Mouse (Mus musculus): ENCODE data around the gene Sh3pxd2a. TPM values are rescaled to one million over a fixed set of nuclear protein-coding genes. Genes with fewer than 3 reads are reported as not detected.

The Sh3pxd2a gene
- polyA plus RNA-seq, 1 experiment: 47.6 TPM

DNA sequence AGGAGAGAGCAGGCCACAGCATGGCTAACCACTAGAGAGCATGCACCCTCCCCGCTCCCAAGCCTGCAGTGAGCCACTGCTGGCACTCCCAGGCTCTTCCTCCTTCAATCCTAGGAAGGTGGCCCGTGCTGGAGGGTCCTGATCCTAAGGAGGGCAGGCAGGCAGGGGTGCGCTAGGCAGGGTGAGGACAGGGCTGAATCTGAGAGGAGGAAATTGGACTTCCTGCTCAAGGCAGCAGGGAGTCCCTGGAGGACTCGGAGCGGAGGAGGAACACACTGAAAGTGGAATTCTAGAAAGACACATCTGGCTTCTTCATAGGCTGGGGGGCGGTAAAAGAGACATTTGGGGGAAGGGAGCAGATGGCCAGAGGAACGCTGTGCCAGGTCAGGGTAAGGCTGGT, 55.5 kb downstream of the Sh3pxd2a start:
- TF ChIP-seq CTCF (IDR thresholded peaks at IDR 0.05; ENCODE audit: low read depth, low read length): no peak
- no peak for TF ChIP-seq EP300 (IDR thresholded peaks at IDR 0.05; ENCODE audit: insufficient read depth, low read depth, low read length)
- no peak for TF ChIP-seq POLR2A (IDR thresholded peaks at IDR 0.05; ENCODE audit: insufficient read depth, low read length)
- Histone ChIP-seq H3K9me3 (replicated peaks; ENCODE audit: control insufficient read depth, insufficient read depth, low read length, poor library complexity, severe bottlenecking) (no peaks in the 10 kb centered on the region), H3K4me3 (ENCODE audit: low read depth, low read length) (no peak overlapping the region), H3K4me1 (ENCODE audit: control insufficient read depth, insufficient read depth, low read length) (no peaks in the 10 kb centered on the region), H3K36me3 (ENCODE audit: control insufficient read depth, insufficient read depth, low read length, poor library complexity, severe bottlenecking) (no peaks in the 10 kb centered on the region), H3K9ac (ENCODE audit: low read depth, poor library complexity, severe bottlenecking) (no peak overlapping the region), H3K27ac (ENCODE audit: insufficient read depth, low read length) (no peak overlapping the region), H3K27me3 (ENCODE audit: control insufficient read depth, insufficient read depth, low read length, poor library complexity, severe bottlenecking) (no peaks in the 10 kb centered on the region)

DNA sequence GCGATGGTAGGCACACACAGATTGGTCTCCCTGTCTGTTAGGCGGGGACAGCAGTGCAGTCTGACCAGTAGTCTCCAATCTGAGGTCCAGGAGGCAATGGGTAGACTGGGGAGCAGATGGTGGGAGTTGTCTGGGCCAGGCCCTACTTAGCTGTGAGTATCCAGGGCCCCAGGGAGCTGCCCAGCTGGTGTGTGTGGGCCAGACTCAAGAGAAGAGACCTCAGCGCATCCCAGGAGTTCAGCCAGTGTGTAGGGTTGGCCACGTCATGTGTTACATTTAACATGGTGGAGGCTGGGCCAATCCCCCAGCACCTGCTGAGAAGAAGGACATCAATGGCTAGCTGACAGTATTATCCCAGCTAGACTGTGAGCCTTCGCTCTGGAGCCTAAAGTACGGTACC, 56.9 kb downstream of the Sh3pxd2a start:
- H3K27me3 ChIP-seq (ENCODE audit: control insufficient read depth, insufficient read depth, low read length, poor library complexity, severe bottlenecking): no peaks in the 10 kb centered on the region
- H3K4me3 ChIP-seq (ENCODE audit: low read depth, low read length): no peak overlapping the region
- no peaks in the 10 kb centered on the region for H3K9me3 ChIP-seq (replicated peaks; ENCODE audit: control insufficient read depth, insufficient read depth, low read length, poor library complexity, severe bottlenecking)
- H3K27ac ChIP-seq (ENCODE audit: insufficient read depth, low read length): no peak overlapping the region
- H3K4me1 ChIP-seq (ENCODE audit: control insufficient read depth, insufficient read depth, low read length): peaks cover 6% of the 10 kb centered on the region
- TF ChIP-seq POLR2A (IDR thresholded peaks at IDR 0.05; ENCODE audit: insufficient read depth, low read length): no peak
- no peak for TF ChIP-seq EP300 (IDR thresholded peaks at IDR 0.05; ENCODE audit: insufficient read depth, low read depth, low read length)
- no peak for TF ChIP-seq CTCF (IDR thresholded peaks at IDR 0.05; ENCODE audit: low read depth, low read length)
- no peaks in the 10 kb centered on the region for H3K36me3 ChIP-seq (ENCODE audit: control insufficient read depth, insufficient read depth, low read length, poor library complexity, severe bottlenecking)
- no peak overlapping the region for H3K9ac ChIP-seq (ENCODE audit: low read depth, poor library complexity, severe bottlenecking)

DNA sequence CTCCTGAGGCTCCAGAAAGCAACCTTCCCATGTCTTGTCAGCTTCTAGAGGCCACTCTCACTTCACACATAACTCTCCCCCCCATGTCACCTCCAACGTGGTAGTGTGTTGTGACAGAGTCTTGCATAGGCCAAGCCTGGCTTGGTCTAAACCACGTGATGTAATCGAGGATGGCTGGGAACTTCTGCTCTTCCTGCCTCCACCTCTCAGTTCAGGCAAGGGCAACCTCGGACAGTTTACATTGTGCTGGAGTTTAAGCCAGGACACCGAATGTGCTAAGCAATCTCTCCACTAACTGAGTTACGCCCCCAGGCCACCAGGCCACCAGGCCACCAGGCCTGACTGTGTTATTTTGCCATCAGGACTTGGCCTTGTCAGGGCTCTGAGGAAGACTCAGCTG, 57.7 kb downstream of the Sh3pxd2a start:
- no peaks in the 10 kb centered on the region for H3K9me3 ChIP-seq (replicated peaks; ENCODE audit: control insufficient read depth, insufficient read depth, low read length, poor library complexity, severe bottlenecking)
- no peaks in the 10 kb centered on the region for H3K27me3 ChIP-seq (ENCODE audit: control insufficient read depth, insufficient read depth, low read length, poor library complexity, severe bottlenecking)
- H3K27ac ChIP-seq (ENCODE audit: insufficient read depth, low read length): no peak overlapping the region
- H3K9ac ChIP-seq (ENCODE audit: low read depth, poor library complexity, severe bottlenecking): no peak overlapping the region
- no peak overlapping the region for H3K4me3 ChIP-seq (ENCODE audit: low read depth, low read length)
- TF ChIP-seq CTCF (IDR thresholded peaks at IDR 0.05; ENCODE audit: low read depth, low read length) (no peak), EP300 (IDR thresholded peaks at IDR 0.05; ENCODE audit: insufficient read depth, low read depth, low read length) (no peak), POLR2A (IDR thresholded peaks at IDR 0.05; ENCODE audit: insufficient read depth, low read length) (no peak)
- peaks cover 6% of the 10 kb centered on the region for H3K4me1 ChIP-seq (ENCODE audit: control insufficient read depth, insufficient read depth, low read length)
- no peaks in the 10 kb centered on the region for H3K36me3 ChIP-seq (ENCODE audit: control insufficient read depth, insufficient read depth, low read length, poor library complexity, severe bottlenecking)

DNA sequence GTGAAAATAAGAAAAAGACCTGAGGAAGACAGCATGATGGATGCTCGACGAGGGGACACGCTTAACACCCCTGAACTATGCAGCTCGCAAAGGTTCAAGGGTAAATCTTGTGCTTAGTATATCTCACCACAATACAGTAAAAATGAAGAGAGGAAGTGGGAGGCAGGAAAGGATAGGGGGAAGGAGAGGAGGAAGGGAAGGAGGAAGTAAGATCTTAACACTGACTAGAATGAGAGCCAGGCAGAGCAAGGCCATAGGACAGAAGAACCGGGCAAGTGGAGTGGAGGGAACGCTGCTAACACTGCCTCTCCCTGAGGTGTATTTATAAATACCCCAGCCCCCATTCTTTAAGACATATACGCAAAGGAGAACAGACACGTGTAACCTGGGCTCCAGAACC, 58.7 kb downstream of the Sh3pxd2a start:
- H3K4me1 ChIP-seq (ENCODE audit: control insufficient read depth, insufficient read depth, low read length): peaks cover 8% of the 10 kb centered on the region
- TF ChIP-seq EP300 (IDR thresholded peaks at IDR 0.05; ENCODE audit: insufficient read depth, low read depth, low read length): no peak
- TF ChIP-seq POLR2A (IDR thresholded peaks at IDR 0.05; ENCODE audit: insufficient read depth, low read length): no peak
- no peak for TF ChIP-seq CTCF (IDR thresholded peaks at IDR 0.05; ENCODE audit: low read depth, low read length)
- H3K27ac ChIP-seq (ENCODE audit: insufficient read depth, low read length): no peak overlapping the region
- no peaks in the 10 kb centered on the region for H3K36me3 ChIP-seq (ENCODE audit: control insufficient read depth, insufficient read depth, low read length, poor library complexity, severe bottlenecking)
- H3K9ac ChIP-seq (ENCODE audit: low read depth, poor library complexity, severe bottlenecking): no peak overlapping the region
- H3K27me3 ChIP-seq (ENCODE audit: control insufficient read depth, insufficient read depth, low read length, poor library complexity, severe bottlenecking): no peaks in the 10 kb centered on the region
- no peak overlapping the region for H3K4me3 ChIP-seq (ENCODE audit: low read depth, low read length)
- H3K9me3 ChIP-seq (replicated peaks; ENCODE audit: control insufficient read depth, insufficient read depth, low read length, poor library complexity, severe bottlenecking): no peaks in the 10 kb centered on the region

DNA sequence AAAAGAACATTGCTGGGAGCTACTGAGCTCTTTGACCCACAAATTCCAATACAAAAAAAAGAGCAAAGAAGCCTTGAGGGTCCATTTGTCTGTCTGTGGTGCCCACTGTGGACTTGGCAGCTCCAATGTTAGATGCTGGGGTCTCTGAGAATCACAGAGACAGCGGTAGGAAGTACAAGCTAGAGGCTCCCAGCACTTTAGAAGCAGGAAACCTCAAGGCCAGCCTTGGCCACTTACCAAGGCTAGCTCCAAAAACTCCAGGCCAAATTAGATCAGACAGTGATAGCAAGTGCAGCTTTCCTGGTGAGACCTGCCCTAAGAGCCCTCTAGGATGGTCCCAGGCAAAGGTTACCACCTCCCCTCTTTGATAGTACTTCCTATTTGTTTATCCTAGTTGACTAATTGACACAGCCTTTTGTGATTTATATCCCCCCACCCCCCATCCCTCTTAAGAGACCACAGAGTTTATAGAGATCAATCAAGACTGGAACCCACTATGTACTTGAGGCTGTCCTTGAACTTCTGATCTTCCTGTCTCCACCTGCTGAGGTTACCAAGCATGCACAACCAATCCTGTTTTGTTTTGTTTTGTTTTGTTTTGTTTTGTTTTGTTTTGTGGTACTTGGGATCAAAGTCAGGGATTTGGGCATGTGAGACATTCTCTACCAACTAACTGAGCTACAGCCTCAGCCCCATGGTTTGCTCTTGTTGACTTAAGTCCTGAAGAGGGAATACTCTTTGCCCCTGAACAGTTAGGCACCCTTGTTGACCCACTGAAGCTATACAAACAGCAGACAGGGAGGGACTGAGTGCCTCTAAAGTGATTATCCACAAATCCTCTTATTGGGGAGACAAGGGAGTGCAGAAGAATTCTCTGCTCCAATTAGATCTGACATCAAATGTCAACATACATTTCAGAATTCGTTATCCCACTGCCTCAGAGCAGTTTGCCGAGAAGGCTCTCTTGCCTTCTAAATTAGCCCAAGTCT, 60.5 kb downstream of the Sh3pxd2a start:
- H3K9ac ChIP-seq (ENCODE audit: low read depth, poor library complexity, severe bottlenecking): no peak overlapping the region
- H3K4me1 ChIP-seq (ENCODE audit: control insufficient read depth, insufficient read depth, low read length): peaks cover 8% of the 10 kb centered on the region
- H3K4me3 ChIP-seq (ENCODE audit: low read depth, low read length): no peak overlapping the region
- peak overlapping the region; percentile 78 for H3K27ac ChIP-seq (ENCODE audit: insufficient read depth, low read length)
- H3K27me3 ChIP-seq (ENCODE audit: control insufficient read depth, insufficient read depth, low read length, poor library complexity, severe bottlenecking): no peaks in the 10 kb centered on the region
- H3K36me3 ChIP-seq (ENCODE audit: control insufficient read depth, insufficient read depth, low read length, poor library complexity, severe bottlenecking): no peaks in the 10 kb centered on the region
- no peaks in the 10 kb centered on the region for H3K9me3 ChIP-seq (replicated peaks; ENCODE audit: control insufficient read depth, insufficient read depth, low read length, poor library complexity, severe bottlenecking)
- no peak for TF ChIP-seq EP300 (IDR thresholded peaks at IDR 0.05; ENCODE audit: insufficient read depth, low read depth, low read length)
- TF ChIP-seq POLR2A (IDR thresholded peaks at IDR 0.05; ENCODE audit: insufficient read depth, low read length): no peak
- TF ChIP-seq CTCF (IDR thresholded peaks at IDR 0.05; ENCODE audit: low read depth, low read length): no peak

DNA sequence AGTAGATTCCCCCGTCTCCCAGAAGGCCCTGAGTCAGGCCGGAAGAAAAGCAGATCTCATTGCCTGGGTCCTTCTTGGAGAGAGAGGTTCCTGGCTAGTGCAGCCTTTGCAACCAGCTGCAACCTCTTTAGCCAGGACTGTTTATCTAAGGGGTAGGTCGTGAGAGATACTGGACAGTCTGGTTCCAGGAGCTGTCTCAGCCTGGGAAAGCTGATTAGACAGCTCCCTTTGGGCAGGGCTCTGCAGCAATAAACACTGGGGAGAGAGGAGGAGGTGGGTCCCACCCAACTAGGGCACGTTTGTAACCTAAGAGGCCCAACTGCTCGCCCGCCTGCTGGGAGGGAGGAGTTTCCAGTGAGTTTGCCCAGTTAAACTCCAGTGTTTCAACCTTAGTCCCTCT, 61.2 kb downstream of the Sh3pxd2a start:
- H3K4me3 ChIP-seq (ENCODE audit: low read depth, low read length): no peak overlapping the region
- H3K9me3 ChIP-seq (replicated peaks; ENCODE audit: control insufficient read depth, insufficient read depth, low read length, poor library complexity, severe bottlenecking): no peaks in the 10 kb centered on the region
- H3K4me1 ChIP-seq (ENCODE audit: control insufficient read depth, insufficient read depth, low read length): peaks cover 8% of the 10 kb centered on the region
- peak; percentile 66; the same call in 1 of the 2 replicates for TF ChIP-seq EP300 (IDR thresholded peaks at IDR 0.05; ENCODE audit: insufficient read depth, low read depth, low read length)
- no peak for TF ChIP-seq POLR2A (IDR thresholded peaks at IDR 0.05; ENCODE audit: insufficient read depth, low read length)
- no peak for TF ChIP-seq CTCF (IDR thresholded peaks at IDR 0.05; ENCODE audit: low read depth, low read length)
- no peak overlapping the region for H3K9ac ChIP-seq (ENCODE audit: low read depth, poor library complexity, severe bottlenecking)
- H3K27me3 ChIP-seq (ENCODE audit: control insufficient read depth, insufficient read depth, low read length, poor library complexity, severe bottlenecking): no peaks in the 10 kb centered on the region
- peak overlapping the region; percentile 78 for H3K27ac ChIP-seq (ENCODE audit: insufficient read depth, low read length)
- H3K36me3 ChIP-seq (ENCODE audit: control insufficient read depth, insufficient read depth, low read length, poor library complexity, severe bottlenecking): no peaks in the 10 kb centered on the region
